Mouse (Mus musculus) heart, embryonic 13.5 days (tissue): ENCODE results near the gene Kctd4. TPM values are rescaled to one million over a fixed set of nuclear protein-coding genes. Genes with fewer than 3 reads are reported as not detected.

ENCODE experiments used
- ATAC-seq: fragments of 200-750 bp; cut with Nextera tagmentation; 2 replicates; pipeline ENCODE4 v1.8.0; 2017; ENCODE audit warnings: moderate TSS enrichment; ENCODE audit not compliant: insufficient number of reproducible peaks, low FRiP score, low TSS enrichment; ENCODE audit errors: extremely low read depth
- H3K27ac ChIP-seq: fragments of 300-500 bp; sonication (generic); replicated peaks from 2 replicates; pipeline ENCODE4 v1.5.1; 2015; ENCODE audit warnings: moderate library complexity, mild to moderate bottlenecking, inconsistent platforms
- H3K27me3 ChIP-seq: fragments of 300-500 bp; sonication (generic); replicated peaks from 2 replicates; pipeline ENCODE4 v1.6.1; 2015; ENCODE audit warnings: mild to moderate bottlenecking, inconsistent platforms
- H3K36me3 ChIP-seq: fragments of 300-500 bp; sonication (generic); 2 replicates; pipeline ENCODE4 v1.6.1; 2015; ENCODE audit warnings: mild to moderate bottlenecking, inconsistent platforms
- H3K4me1 ChIP-seq: fragments of 300-500 bp; sonication (generic); 2 replicates; pipeline ENCODE4 v1.6.1; 2015; ENCODE audit warnings: inconsistent platforms
- H3K4me2 ChIP-seq: fragments of 300-500 bp; sonication (generic); 2 replicates; pipeline ENCODE4 v1.6.1; 2015; ENCODE audit warnings: inconsistent platforms, mild to moderate bottlenecking, moderate library complexity
- H3K4me3 ChIP-seq: fragments of 300-500 bp; sonication (generic); 2 replicates; pipeline ENCODE4 v1.5.1; 2015; ENCODE audit warnings: moderate library complexity, mild to moderate bottlenecking, inconsistent platforms
- H3K9ac ChIP-seq: fragments of 300-500 bp; sonication (generic); 2 replicates; pipeline ENCODE4 v1.6.1; 2015; ENCODE audit warnings: inconsistent platforms, mild to moderate bottlenecking, moderate library complexity
- H3K9me3 ChIP-seq: fragments of 300-500 bp; sonication (generic); 2 replicates; pipeline ENCODE4 v1.6.1; 2016; ENCODE audit warnings: inconsistent platforms
- WGBS: fragments of 180-500 bp; shearing (Covaris S2); methylation state at CpG from one replicate; pipeline ENCODE4 v1.1.7; 2015; ENCODE audit warnings: mixed read lengths; 5-methylcytosine and 5-hydroxymethylcytosine counted together
- polyA plus RNA-seq: library from polyadenylated mRNA; unstranded; fragments of >200 nt; fragmentation: Nextera tagmentation; extraction: Ambion mirVana; gene quantifications from 2 replicates; pipeline ENCODE4 v1.2.1, GENCODE M21; 2015

The Kctd4 gene
- polyA plus RNA-seq, 1 experiment from 2014 or later, result 0.25 TPM

DNA sequence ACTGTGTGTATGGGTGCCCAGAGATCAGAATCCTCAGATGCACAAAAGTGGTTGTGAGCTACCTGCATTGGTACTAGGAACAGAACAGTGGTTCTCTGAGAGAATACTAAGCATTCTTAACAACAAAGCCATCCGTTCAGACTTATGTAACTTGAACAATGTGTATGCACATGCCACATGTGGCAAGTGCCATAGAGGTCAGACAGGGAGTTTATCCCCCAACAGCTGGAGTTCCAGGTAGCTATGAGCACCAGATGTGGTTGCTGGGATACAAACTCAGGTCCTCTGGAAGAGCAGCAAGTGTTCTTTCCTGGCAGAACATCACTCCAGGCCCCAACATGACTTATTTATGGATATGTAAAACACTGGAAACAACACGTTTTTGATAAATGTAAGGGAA, 1.8 kb upstream of the Kctd4 start:
- Histone ChIP-seq H3K4me2 (no peak overlapping the region), H3K9ac (no peak overlapping the region), H3K4me3 (no peak overlapping the region), H3K27me3 (no peaks in the 10 kb centered on the region), H3K27ac (no peak overlapping the region), H3K4me1 (no peaks in the 10 kb centered on the region), H3K9me3 (no peaks in the 10 kb centered on the region), H3K36me3 (peaks cover 6% of the 10 kb centered on the region)
- WGBS, result 66% methylated on average over 2 of the region's 2 CpGs
- ATAC-seq, result no peak

DNA sequence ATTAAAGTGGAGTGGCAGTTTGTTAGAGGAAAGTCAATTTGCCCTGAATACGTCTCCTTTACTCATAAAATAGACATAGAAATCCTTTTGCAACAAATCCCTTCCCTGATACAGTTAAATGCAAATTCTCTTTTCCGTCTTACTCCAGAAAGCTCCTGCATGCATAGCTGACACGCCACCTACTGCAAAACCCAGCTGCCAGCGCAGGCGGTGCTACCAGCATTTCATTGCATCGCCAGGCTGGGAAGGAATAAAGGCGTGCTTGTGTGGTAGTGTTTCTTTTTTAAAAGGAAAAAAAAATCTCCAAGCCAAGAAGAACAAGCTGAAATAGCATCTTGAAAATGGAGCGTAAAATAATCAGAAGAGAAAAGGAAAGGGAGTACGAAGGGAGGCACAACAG, 7.4 kb downstream of the Kctd4 start:
- no peak overlapping the region for H3K4me2 ChIP-seq
- 88% methylated on average over 9 of the region's 9 CpGs for WGBS
- no peak overlapping the region for H3K9ac ChIP-seq
- no peak for ATAC-seq
- H3K4me3 ChIP-seq, result no peak overlapping the region
- no peaks in the 10 kb centered on the region for H3K27me3 ChIP-seq
- no peaks in the 10 kb centered on the region for H3K9me3 ChIP-seq
- no peaks in the 10 kb centered on the region for H3K36me3 ChIP-seq
- H3K27ac ChIP-seq, result no peak overlapping the region
- peaks cover 2% of the 10 kb centered on the region; the same call in 1 of the 2 replicates for H3K4me1 ChIP-seq

DNA sequence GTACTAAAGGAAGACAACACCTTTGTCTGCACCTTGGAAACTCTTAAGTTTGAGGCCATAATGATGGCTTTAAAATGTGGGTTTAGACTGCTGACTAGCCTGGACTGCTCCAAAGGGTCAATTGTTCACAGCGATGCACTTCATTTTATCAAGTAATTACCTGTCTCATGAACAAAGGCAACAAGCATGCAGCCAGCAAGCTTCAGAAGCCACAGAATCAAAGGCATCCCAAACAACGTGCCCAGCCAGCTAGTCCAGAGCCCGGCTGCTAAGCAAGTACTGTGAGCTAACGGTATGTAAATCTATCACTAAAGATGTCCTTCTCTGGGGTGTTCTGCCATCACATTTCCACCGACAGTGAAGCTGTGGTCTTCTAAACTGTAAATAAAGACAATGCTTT, 8.4 kb downstream of the Kctd4 start:
- H3K9ac ChIP-seq, result no peak overlapping the region
- H3K4me3 ChIP-seq, result no peak overlapping the region
- no peaks in the 10 kb centered on the region for H3K9me3 ChIP-seq
- WGBS, result 68% methylated on average over 5 of the region's 5 CpGs
- H3K36me3 ChIP-seq, result no peaks in the 10 kb centered on the region
- no peak overlapping the region for H3K4me2 ChIP-seq
- H3K27ac ChIP-seq, result no peak overlapping the region
- no peaks in the 10 kb centered on the region for H3K27me3 ChIP-seq
- H3K4me1 ChIP-seq, result peaks cover 8% of the 10 kb centered on the region
- ATAC-seq, result no peak

DNA sequence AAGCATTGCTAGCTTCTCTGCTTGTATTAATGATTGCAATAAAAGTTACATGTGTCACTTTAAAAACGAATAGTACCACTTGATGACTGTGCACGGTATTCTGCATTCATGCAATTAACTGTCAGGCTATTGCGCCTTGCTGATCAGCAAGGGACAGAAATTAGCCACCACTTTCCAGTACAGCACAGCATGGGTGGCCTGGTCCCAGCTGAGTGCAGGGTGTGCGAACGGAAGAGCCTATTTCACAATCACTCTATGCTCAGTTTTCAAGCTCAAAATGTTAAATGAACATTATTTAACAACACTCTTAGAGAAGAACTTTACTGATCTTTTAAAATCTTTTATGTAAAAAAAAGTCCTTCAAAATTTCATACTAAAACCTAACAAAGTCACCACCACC, 9.2 kb downstream of the Kctd4 start:
- H3K4me3 ChIP-seq, result no peak overlapping the region
- no peak overlapping the region for H3K4me2 ChIP-seq
- 86% methylated on average over 5 of the region's 5 CpGs for WGBS
- no peaks in the 10 kb centered on the region for H3K36me3 ChIP-seq
- ATAC-seq, result no peak
- no peak overlapping the region for H3K9ac ChIP-seq
- H3K9me3 ChIP-seq, result no peaks in the 10 kb centered on the region
- H3K27me3 ChIP-seq, result no peaks in the 10 kb centered on the region
- no peak overlapping the region for H3K27ac ChIP-seq
- H3K4me1 ChIP-seq, result peaks cover 8% of the 10 kb centered on the region

DNA sequence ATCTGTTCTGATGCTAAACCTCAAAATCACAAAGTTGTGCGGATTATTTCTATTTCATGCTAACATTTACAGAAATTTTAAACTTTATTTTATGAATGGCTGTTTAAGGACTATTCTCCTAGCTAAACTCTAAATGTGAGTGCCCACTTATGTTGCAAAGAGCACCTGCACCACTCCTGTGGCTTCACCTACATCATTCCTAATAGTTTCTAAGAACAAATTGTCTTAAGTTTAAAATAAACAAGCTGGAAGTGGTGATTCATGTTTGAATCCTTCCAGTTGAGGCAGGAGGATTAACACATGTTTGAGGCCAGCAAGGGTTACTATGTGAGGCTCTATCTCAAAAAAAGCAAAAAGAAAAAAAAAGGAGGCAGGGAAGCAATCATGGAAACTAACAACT, 9.6 kb downstream of the Kctd4 start:
- no peak for ATAC-seq
- H3K36me3 ChIP-seq, result no peaks in the 10 kb centered on the region
- H3K4me3 ChIP-seq, result no peak overlapping the region

DNA sequence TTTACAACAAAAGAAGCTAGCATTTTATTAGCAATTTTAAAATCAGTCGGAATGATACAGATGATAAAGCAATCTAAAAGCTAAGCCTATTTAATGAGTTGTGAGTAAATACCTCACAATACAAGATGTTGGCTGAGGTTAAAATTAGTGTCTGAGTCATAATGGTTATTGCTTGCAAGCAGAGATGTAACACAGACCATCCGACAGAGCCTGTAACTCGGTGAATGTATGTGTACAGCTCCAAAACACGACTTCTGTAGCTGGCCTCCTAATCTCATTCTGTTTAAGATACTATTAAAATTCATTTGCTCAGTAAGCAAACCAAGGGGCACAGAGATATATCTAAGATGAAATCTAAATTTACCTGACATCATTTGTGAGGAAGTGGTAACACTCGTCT, 12.5 kb downstream of the Kctd4 start:
- Histone ChIP-seq H3K36me3 (no peaks in the 10 kb centered on the region), H3K4me1 (peaks cover 8% of the 10 kb centered on the region), H3K4me2 (no peak overlapping the region), H3K27ac (no peak overlapping the region), H3K9me3 (no peaks in the 10 kb centered on the region), H3K9ac (no peak overlapping the region), H3K4me3 (no peak overlapping the region), H3K27me3 (no peaks in the 10 kb centered on the region)
- WGBS, result 59% methylated on average over 5 of the region's 5 CpGs
- no peak for ATAC-seq

More for the DNA sequence above, 9.6 kb downstream of the Kctd4 start:
- Histone ChIP-seq H3K4me1 (peaks cover 8% of the 10 kb centered on the region), H3K27ac (no peak overlapping the region), H3K27me3 (no peaks in the 10 kb centered on the region), H3K9me3 (no peaks in the 10 kb centered on the region), H3K9ac (no peak overlapping the region), H3K4me2 (no peak overlapping the region)
- WGBS, result 95% methylated on average over 1 of the region's 1 CpGs

DNA sequence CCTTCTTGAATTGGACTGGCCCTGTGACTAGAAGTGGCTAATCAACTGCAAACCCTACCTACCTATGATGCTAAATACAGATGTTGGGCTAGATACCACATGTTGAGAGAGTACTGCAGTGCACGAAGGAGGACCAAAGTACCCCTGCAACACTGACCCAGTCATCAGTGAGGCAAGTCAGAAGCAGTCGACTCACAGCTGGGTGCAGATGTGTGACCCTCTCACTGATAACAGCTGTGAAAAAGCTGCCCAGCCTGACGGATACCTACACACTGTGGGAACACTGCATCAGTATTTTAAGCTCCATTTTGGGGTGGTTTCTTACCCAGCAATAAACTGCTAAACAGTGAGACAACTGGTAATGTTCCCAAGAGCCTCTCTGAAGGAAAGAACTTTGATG, 21.3 kb downstream of the Kctd4 start:
- H3K36me3 ChIP-seq, result no peaks in the 10 kb centered on the region
- H3K9ac ChIP-seq, result no peak overlapping the region
- H3K4me3 ChIP-seq, result no peak overlapping the region
- 31% methylated on average over 3 of the region's 3 CpGs for WGBS
- no peaks in the 10 kb centered on the region for H3K9me3 ChIP-seq
- ATAC-seq, result no peak
- H3K4me1 ChIP-seq, result no peaks in the 10 kb centered on the region
- no peak overlapping the region for H3K4me2 ChIP-seq
- no peaks in the 10 kb centered on the region for H3K27me3 ChIP-seq
- H3K27ac ChIP-seq, result no peak overlapping the region

DNA sequence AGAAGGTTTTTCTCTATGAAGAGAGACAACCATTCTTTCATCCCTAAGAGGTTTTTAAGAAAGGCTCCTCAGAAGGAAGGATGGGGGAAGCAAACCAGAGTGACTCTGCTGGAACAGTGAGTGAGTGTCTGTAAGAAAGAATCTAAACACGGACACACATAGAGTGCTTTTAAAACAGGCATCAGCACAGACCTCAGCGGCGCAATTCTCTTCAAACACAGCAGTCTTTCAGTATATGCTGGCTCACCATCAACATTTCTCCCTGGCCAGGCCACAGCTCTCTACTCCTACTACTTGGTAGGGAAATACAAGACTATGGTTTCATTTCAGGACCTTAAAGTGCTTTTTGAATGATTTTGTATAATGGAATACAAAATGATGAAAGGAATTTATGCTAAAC, 26.4 kb downstream of the Kctd4 start:
- Histone ChIP-seq H3K36me3 (no peaks in the 10 kb centered on the region), H3K9me3 (no peaks in the 10 kb centered on the region), H3K27me3 (no peaks in the 10 kb centered on the region), H3K27ac (no peak overlapping the region), H3K4me2 (no peak overlapping the region), H3K4me3 (no peak overlapping the region), H3K9ac (no peak overlapping the region), H3K4me1 (no peaks in the 10 kb centered on the region)
- no peak for ATAC-seq
- WGBS, result 91% methylated on average over 3 of the region's 3 CpGs

DNA sequence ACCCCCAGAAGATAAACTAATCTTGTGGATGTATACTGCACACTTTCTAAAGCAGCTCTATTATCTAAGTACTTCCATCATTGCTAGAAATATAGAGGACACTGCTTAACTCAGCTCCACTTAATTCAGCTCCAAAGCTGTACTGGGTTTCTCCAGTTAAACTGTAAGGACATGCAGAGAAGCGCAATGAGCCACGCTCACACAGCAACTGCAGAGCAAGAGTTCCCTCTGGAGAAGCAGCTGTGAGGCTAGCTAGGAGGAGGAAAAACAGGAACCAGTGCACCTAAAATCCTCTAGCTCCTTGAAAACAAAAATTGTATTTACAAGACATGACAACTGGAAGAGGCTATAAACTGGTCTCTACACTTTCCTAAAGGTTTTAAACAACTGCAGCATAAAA, 29.1 kb downstream of the Kctd4 start:
- no peaks in the 10 kb centered on the region for H3K36me3 ChIP-seq
- WGBS, result 88% methylated on average over 2 of the region's 2 CpGs

DNA sequence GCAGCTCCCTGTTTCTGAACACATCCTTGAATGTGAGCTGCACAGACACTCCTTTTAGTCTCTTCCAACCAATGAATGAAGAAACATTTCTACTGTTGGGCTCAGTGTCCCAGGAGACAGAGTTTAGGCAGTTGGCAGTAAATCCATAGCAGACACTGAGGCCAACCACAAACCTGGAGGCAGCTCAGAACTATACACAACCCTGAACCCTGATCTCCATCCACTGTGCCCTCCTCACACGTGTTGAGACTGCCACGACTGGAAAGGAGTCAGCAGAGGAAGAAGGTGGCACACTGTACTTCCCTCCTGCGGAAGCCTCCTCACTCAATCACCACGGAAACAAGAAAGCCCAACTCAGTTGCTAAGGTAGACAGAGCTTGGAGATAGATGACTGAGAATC, 30.3 kb downstream of the Kctd4 start:
- no peak overlapping the region for H3K4me2 ChIP-seq
- H3K4me3 ChIP-seq, result no peak overlapping the region
- H3K4me1 ChIP-seq, result no peaks in the 10 kb centered on the region
- H3K9ac ChIP-seq, result no peak overlapping the region
- WGBS, result 60% methylated on average over 4 of the region's 4 CpGs
- ATAC-seq, result no peak
- no peaks in the 10 kb centered on the region for H3K36me3 ChIP-seq
- no peak overlapping the region for H3K27ac ChIP-seq
- H3K9me3 ChIP-seq, result no peaks in the 10 kb centered on the region
- no peaks in the 10 kb centered on the region for H3K27me3 ChIP-seq

More for the DNA sequence above, 29.1 kb downstream of the Kctd4 start:
- Histone ChIP-seq H3K9ac (no peak overlapping the region), H3K4me2 (no peak overlapping the region), H3K4me1 (no peaks in the 10 kb centered on the region), H3K27ac (no peak overlapping the region), H3K4me3 (no peak overlapping the region), H3K27me3 (no peaks in the 10 kb centered on the region), H3K9me3 (no peaks in the 10 kb centered on the region)
- ATAC-seq, result no peak

DNA sequence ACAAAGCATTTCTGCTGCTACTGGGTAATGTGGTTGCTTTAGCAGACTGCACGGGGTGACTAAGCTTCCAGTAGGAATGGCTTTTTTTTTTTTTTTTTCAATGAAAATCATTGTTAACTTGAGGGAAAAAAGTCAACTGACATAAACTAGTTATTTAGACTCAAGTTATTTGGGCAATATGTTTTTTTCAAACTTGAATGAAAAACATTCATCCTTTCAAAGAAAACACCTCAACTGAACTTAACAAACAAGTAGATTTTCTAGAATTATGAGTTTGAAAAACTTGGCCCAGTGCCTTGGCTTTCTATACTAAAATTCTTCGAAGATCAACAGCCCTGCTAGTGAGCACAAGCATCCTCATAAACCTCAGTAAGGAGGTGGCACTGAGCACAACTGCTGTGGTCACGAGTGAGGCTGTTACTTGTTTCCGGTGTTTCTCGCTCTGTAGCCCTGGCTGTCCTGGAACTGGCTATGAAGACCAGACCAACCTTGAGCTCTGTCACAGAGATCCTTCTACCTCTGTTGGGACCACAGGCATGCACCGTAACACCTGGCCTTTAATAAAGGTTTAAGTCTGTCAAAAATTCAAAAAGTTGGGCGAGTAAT, 32.2 kb downstream of the Kctd4 start:
- H3K4me2 ChIP-seq, result no peak overlapping the region
- no peaks in the 10 kb centered on the region for H3K36me3 ChIP-seq
- no peak overlapping the region for H3K27ac ChIP-seq
- no peak for ATAC-seq
- no peak overlapping the region for H3K4me3 ChIP-seq
- H3K27me3 ChIP-seq, result no peaks in the 10 kb centered on the region
- H3K4me1 ChIP-seq, result no peaks in the 10 kb centered on the region
- no peak overlapping the region for H3K9ac ChIP-seq
- 86% methylated on average over 7 of the region's 7 CpGs for WGBS
- H3K9me3 ChIP-seq, result no peaks in the 10 kb centered on the region

DNA sequence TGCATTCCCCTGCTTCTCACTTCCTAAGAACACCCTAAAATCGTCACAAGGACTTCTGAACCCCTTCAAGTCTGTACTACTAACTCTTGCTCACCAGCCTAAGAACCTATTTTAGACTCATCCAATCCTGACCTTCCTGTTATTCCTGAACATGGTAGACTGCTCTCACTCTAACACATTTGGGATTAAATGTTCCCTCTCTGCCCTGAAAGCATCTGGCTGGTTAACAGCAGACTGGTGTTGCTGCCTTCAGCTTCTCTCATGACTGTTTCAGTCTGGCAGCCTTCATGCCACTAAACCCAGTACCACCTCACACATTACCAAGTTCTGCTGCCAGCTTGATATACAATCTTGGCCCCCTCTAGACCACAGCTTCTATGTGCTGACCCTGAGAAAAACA, 34.4 kb downstream of the Kctd4 start:
- no peaks in the 10 kb centered on the region for H3K27me3 ChIP-seq
- H3K36me3 ChIP-seq, result 0 out of 2 replicates have a peak, but pooled peaks cover 3% of the 10 kb centered on the region
- no peak overlapping the region for H3K9ac ChIP-seq
- H3K4me2 ChIP-seq, result no peak overlapping the region
- no peak for ATAC-seq
- WGBS, result 88% methylated on average over 1 of the region's 1 CpGs
- no peaks in the 10 kb centered on the region for H3K4me1 ChIP-seq
- H3K9me3 ChIP-seq, result no peaks in the 10 kb centered on the region
- no peak overlapping the region for H3K27ac ChIP-seq
- no peak overlapping the region for H3K4me3 ChIP-seq
